Mouse (Mus musculus): Measurements from ENCODE around the gene Gm13030.

GRCm38 (mm10) chr4:138877731-138878130 lies 4.0 kb upstream of the Gm13030 start, which contains the start of gene Pla2g2e:
- TF ChIP-seq CTCF (IDR thresholded peaks at IDR 0.05; ENCODE audit: insufficient read depth, low read depth, low read length) (no peak), POLR2A (IDR thresholded peaks at IDR 0.05; ENCODE audit: insufficient read depth, low read depth, low read length) (no peak)
